Mouse (Mus musculus) erythroblast, embryonic 14.5 days (primary cell): ENCODE results near the gene Tiam1. TPM values are rescaled to one million over a fixed set of nuclear protein-coding genes. Genes with fewer than 3 reads are reported as not detected.

Source experiments
- H3K27me3 ChIP-seq: 2 replicates; pipeline ENCODE4 v1.6.1; 2012; ENCODE audit warnings: inconsistent platforms; ENCODE audit not compliant: control insufficient read depth
- H3K36me3 ChIP-seq: 2 replicates; pipeline ENCODE4 v1.6.1; 2012; ENCODE audit warnings: mild to moderate bottlenecking, inconsistent platforms; ENCODE audit not compliant: control insufficient read depth
- H3K4me1 ChIP-seq: 2 replicates; pipeline ENCODE4 v1.6.1; 2012; ENCODE audit warnings: inconsistent platforms; ENCODE audit not compliant: control insufficient read depth
- H3K4me3 ChIP-seq: replicated peaks from 2 replicates; pipeline ENCODE3; 2012; ENCODE audit warnings: moderate library complexity, mild to moderate bottlenecking, inconsistent platforms
- H3K9me3 ChIP-seq: 2 replicates; pipeline ENCODE4 v1.6.1; 2012; ENCODE audit warnings: low read length, inconsistent platforms, mixed read lengths; ENCODE audit not compliant: control insufficient read depth
- GATA1 ChIP-seq: IDR thresholded peaks from 2 replicates; pipeline ENCODE4 v1.6.1; 2012; ENCODE audit warnings: low read length, inconsistent platforms, mixed read lengths
- TAL1 ChIP-seq: IDR thresholded peaks from 3 replicates; pipeline ENCODE4 v1.6.1; 2012; ENCODE audit warnings: low read length, inconsistent platforms, mixed read lengths
- polyA plus RNA-seq: library from polyadenylated mRNA; stranded (reverse); fragments of >175 nt; gene quantifications from 2 replicates; pipeline ENCODE4 v1.2.3, GENCODE M21; 2012

Gene Tiam1
- polyA plus RNA-seq, 1 experiment = 0.89 TPM

DNA sequence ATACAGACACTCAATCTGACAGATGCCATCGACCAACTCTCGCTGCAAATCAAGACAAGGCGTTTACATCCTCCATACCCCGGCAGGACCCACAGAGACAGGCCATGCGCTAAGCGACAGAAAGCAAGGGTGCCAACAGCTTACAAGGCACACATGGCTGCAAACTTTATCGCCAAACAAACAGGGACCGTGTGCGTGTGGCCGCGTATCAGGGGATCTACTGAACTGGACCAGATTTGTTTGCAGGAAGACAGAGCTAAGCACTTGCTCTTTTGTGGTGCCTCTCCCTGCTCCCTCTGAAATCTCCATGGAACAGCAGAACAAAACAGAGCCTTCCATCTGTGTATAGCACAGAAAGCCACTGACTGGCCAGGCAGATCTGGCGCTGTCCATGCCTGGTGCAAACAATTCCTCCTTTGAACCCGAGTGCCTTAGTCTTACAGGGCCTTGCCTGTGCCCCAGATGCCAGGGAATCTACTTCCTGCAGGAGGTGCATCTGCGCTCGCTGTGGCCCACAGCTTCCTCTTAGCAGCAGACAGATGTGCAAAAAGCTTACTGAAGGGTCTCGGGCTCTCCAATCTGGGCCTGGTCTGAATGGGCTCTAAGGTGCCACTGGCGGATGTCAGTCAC, 316.0 kb downstream of the Tiam1 start:
- TF ChIP-seq GATA1 = no peak
- TF ChIP-seq TAL1 = no peak
- Histone ChIP-seq H3K4me3 (no peak overlapping the region), H3K4me1 (peaks cover 2% of the 10 kb centered on the region), H3K9me3 (no peaks in the 10 kb centered on the region), H3K27me3 (no peaks in the 10 kb centered on the region), H3K36me3 (no peaks in the 10 kb centered on the region)

DNA sequence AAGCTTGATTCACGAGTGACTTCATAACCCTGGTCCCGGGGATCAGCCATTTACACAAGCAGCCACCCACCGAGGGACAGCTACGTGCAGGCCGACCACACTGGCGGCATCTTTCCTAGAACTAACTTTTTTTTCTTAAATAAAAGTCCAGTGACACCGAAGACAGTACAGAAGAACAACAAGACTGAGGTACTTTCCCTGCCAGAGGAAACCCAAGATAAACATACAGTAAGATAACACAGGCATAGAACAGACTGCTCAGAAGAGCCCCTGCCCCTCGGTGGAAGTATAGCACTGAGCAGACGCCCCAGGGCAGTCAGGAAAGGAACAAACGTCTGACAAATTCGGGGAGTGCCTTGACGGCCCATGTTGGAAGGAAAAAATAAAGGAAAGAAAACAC, 317.7 kb downstream of the Tiam1 start:
- H3K36me3 ChIP-seq = no peaks in the 10 kb centered on the region
- no peaks in the 10 kb centered on the region for H3K9me3 ChIP-seq
- peaks cover 2% of the 10 kb centered on the region for H3K4me1 ChIP-seq
- H3K4me3 ChIP-seq = no peak overlapping the region
- no peaks in the 10 kb centered on the region for H3K27me3 ChIP-seq
- TF ChIP-seq TAL1 = no peak
- TF ChIP-seq GATA1 = no peak

DNA sequence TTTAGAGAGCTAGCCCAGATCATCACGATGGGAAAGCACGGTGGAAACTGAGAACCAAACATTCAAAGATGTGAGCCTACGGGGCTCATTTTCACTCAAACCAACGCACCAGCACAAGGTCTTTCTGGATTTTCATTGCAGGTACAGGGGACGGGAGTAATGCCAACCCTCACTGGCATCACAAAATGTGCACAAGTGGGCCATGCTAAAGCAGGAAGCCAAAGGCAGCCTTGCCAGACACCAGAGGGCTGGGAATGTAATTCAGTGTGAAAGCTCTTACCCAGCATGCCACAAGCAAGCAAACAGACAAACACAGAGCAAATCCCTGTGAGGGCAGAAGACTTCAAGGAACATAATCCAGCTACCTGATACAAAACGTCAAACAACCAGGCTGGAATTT, 320.7 kb downstream of the Tiam1 start:
- no peaks in the 10 kb centered on the region for H3K9me3 ChIP-seq
- H3K27me3 ChIP-seq = peaks cover 14% of the 10 kb centered on the region
- no peaks in the 10 kb centered on the region; the same call in 1 of the 2 replicates for H3K4me1 ChIP-seq
- H3K4me3 ChIP-seq = no peak overlapping the region
- H3K36me3 ChIP-seq = no peaks in the 10 kb centered on the region
- TF ChIP-seq TAL1 (no peak), GATA1 (no peak)

DNA sequence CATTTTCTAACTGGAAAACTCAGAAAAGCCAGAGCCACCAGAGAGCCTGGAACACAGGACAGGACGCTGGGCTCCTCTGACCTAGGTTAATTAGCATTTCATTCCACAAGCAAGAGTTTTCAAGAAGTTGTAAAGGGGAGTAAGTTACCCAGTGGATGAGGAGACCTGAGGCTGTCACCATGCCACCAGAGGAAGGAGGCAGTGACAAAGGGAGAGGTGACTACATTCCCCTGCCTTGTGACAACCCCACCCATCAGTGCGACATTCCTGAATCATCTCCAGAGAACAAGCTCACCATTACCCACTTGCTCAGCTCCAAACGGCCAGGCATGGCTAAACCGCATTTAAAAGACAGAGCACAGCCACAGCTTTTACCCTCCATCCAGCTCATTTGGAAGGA, 324.9 kb downstream of the Tiam1 start:
- H3K27me3 ChIP-seq = peaks cover 27% of the 10 kb centered on the region
- no peaks in the 10 kb centered on the region for H3K36me3 ChIP-seq
- TF ChIP-seq TAL1 (no peak), GATA1 (no peak)
- peaks cover 21% of the 10 kb centered on the region for H3K4me1 ChIP-seq
- H3K9me3 ChIP-seq = no peaks in the 10 kb centered on the region
- H3K4me3 ChIP-seq = no peak overlapping the region

DNA sequence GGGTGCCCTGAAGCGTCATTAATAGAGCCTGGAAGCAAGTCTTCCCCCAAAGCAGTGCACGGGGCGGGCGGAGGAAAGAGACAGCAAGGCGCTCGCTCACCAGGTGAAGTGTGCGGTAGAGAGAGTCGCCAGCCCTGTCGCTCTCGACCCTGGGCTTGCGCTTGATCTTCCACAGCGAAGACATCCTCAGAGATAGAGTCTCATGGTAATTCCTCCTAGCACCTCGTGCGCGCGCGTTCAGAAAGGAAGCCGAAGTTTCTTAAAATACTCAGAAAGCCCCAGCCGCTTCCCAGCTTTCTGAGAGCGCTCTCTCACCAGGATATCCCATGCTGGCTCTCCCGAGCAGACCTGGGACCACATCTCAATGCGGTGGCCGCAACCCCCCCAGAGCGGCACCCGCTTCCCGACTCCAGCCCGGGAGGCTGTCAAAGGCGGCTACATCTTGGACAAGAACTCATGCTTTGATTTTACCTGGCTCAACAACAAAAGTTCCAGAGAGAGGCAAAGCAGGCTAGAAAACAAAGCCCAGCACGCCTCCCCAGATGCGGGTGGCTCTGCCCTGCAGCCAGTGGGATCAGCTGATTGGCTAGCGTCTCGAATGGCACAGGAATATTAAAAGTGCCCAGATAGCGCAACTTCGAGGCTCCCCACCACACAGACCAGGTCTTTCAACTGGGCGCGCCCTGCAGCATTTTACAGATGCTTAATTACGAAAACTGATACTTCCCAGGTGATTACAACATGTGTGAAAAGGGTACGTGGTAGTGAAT, 325.5 kb downstream of the Tiam1 start:
- Histone ChIP-seq H3K4me1 (peaks cover 21% of the 10 kb centered on the region), H3K36me3 (no peaks in the 10 kb centered on the region), H3K27me3 (peaks cover 27% of the 10 kb centered on the region), H3K4me3 (no peak overlapping the region), H3K9me3 (no peaks in the 10 kb centered on the region)
- TF ChIP-seq TAL1 = no peak
- no peak for TF ChIP-seq GATA1

DNA sequence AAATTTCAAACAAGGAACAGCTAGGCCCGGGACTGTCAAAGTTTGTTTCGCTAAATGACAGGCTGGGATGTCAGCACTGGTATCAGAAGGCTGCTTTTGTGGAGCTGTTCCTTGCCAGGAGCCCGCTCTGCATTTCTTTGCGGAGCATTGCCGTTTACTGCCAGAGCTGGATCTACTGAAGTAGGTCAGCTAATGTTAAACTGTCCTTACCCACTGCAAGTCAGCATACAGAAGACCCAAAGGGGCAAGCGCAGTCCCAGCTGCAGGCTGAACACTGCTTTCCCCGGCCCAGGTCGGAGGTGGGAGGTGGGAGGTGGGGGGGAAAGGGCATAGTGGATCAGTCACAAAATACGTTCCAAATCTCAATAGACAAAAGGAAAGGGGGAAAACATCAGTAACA, 326.3 kb downstream of the Tiam1 start:
- TF ChIP-seq GATA1 = no peak
- TF ChIP-seq TAL1 = no peak
- H3K9me3 ChIP-seq = no peaks in the 10 kb centered on the region
- H3K36me3 ChIP-seq = no peaks in the 10 kb centered on the region
- H3K4me1 ChIP-seq = peaks cover 24% of the 10 kb centered on the region
- H3K4me3 ChIP-seq = no peak overlapping the region
- peaks cover 27% of the 10 kb centered on the region for H3K27me3 ChIP-seq

DNA sequence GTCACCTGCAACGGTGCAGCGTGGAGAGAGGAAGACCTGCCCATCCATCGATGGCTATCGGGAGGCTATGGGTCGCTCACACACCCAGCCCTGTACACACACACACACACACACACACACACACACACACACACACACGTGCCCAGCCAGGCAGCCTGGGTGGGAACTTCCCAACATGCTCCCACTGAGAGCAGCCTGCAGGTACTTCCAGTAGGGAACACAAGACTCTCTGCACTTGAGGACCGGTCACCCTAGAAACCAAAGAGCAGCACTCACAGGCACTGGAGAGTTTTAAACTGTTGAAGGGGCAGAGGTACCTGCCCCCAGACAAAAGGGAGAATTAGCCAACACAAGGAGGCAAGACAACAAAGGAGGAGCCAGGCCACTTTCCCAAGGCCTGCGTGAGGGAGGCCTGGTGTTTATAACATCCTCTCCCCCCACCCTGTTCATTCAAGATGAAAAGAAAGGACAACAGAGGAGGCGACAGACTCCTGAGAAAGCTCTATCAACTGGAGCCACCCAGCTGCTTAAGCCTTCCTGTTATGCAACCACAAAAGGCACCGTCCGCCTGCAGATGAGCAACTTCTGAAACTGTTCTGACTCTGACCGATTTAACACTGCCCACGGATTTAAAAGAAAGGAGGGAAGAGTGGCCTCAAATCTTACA, 326.9 kb downstream of the Tiam1 start:
- no peaks in the 10 kb centered on the region for H3K36me3 ChIP-seq
- H3K9me3 ChIP-seq = no peaks in the 10 kb centered on the region

DNA sequence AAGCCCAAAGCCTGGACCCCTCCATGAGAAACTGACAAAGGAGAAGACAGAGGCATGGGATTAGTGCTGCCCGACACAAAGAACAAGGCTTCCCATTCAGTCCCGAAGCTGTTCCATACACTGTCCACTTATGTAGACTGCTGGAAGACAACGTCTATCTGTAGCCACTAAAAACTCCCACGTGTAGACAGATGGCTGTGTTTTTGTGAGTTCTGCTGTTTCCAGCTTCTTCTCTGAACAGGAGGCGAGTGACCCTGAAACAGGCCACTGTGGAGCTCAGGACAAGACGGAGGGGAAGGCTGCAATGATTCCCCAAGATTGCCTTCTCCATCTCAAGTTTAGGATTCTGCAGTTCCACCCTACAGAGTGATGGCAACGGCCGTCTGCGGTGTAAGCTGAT, 330.0 kb downstream of the Tiam1 start:
- Histone ChIP-seq H3K9me3 (no peaks in the 10 kb centered on the region), H3K36me3 (no peaks in the 10 kb centered on the region; the same call in 1 of the 2 replicates), H3K27me3 (peaks cover 20% of the 10 kb centered on the region), H3K4me1 (peaks cover 24% of the 10 kb centered on the region), H3K4me3 (no peak overlapping the region)
- no peak for TF ChIP-seq GATA1
- no peak for TF ChIP-seq TAL1

More for the DNA sequence above, 326.9 kb downstream of the Tiam1 start:
- TF ChIP-seq TAL1 (no peak), GATA1 (no peak)
- H3K4me1 ChIP-seq = peaks cover 24% of the 10 kb centered on the region
- peaks cover 27% of the 10 kb centered on the region for H3K27me3 ChIP-seq
- no peak overlapping the region for H3K4me3 ChIP-seq

DNA sequence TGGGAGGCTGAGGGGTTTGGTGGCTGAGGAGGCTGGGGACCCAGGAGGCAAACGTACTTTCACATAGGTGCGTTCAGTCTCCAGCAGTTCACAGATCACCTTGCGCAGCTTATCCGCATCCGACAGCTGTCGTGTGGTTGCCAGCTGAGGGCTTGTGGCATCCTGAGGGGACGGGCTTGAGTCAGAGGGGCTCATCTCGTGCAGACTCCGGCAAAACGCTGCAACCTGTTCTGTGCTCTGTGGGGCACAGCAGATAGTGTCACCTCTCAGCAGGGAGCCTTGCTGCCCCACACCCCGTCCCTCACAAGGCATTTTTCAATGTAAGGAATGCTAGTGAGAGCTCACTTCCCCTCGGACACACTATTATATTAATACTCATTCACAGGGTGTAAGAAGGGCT, 330.7 kb downstream of the Tiam1 start:
- Histone ChIP-seq H3K4me1 (peaks cover 30% of the 10 kb centered on the region), H3K27me3 (peaks cover 13% of the 10 kb centered on the region), H3K9me3 (no peaks in the 10 kb centered on the region), H3K36me3 (no peaks in the 10 kb centered on the region; the same call in 1 of the 2 replicates), H3K4me3 (no peak overlapping the region)
- TF ChIP-seq TAL1 (no peak), GATA1 (no peak)
